Mouse (Mus musculus) spleen, postnatal 10 days (tissue): ENCODE results near the gene Vmn2r67.
"Not testable (repeated sequence)": the region's sequence is repeated elsewhere in the genome, so short reads cannot be mapped to it uniquely, and the experiment has no call there.

Source experiments
- DNase-seq, 2 experiments: peaks; one replicate each; pipeline ENCODE4 v3.0.0; 2021 to 2022; ENCODE audit warnings: low spot score in 2 of 2

Gene Vmn2r67

DNA sequence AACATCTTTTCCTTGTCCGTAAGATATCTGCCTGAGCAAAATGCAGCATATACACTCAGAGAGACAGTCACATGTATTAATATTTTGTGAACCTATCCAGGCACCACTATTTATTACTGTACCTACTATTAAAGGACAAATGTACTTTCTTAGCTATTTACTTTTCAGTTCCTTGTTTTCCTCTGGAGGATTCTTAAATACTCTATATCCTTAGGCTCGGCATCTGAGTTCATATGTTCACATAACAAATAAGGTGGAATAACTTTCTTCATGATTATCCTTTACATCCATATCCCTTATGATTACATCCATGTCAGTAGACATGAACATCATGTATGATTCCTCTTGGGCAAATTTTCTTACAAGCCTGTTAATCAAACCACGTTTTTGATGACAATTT is at the start of gene Vmn2r67:
Vmn2r67 (minus strand) TSS at position 101 of the 400 bp plus-strand sequence.
- no peak for DNase-seq

DNA sequence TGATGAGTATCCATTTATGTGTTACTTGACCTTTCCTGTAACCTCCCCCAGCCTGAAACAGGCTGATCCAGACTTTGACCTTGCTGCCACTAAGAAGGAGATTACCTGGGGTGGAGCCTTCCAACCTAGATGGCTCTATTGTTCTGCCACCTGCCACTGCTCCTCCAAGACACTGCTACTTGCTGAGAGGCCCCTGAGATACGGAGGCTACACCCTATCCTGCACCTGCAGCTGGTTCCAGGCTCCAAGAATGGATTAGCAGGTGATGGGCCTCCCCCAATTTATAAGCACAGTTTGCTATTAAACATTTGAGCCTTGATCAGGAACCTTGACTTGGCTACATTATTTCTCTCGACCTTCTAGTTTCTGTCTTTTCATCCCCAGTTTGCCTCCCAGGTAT is 51.3 kb downstream of the Vmn2r67 start:
- not testable (repeated sequence) for DNase-seq
